27 mouse cellular contexts compared by ENCODE assay signal in genomic region chr11:26381499-26381898, GRCm38 (mm10). TPM values are rescaled to one million over a fixed set of nuclear protein-coding genes. Genes with fewer than 3 reads are reported as not detected.
DNase-seq lines count a peak whose midpoint lies in the region; ATAC-seq and TF ChIP-seq lines count a peak whose summit lies in the region.
"Had no signal": no experiment of that assay in that cellular context is flagged by ENCODE, and none has a peak within 500 bp of the region (broad histone marks: within the 10 kb centered on the region; RNA-seq: fewer than 3 reads in every experiment).

No protein-coding gene starts in this region.

- ATAC-seq in forebrain, postnatal 0 days: peak; percentile 60; the same call in 1 of the 2 replicates
- ATAC-seq in forebrain, embryonic 14.5 days: no peak
- ATAC-seq: activated CD4-positive, CD25-positive, alpha-beta regulatory T cell, adult 4 months; CD4-positive, CD25-positive, alpha-beta regulatory T cell, adult 4 months; forebrain, embryonic 15.5 days; Patski had no signal

- no peaks in the 10 kb centered on the region for H3K4me1 ChIP-seq in forebrain, postnatal 0 days (ENCODE audit: insufficient read depth)
- no peaks in the 10 kb centered on the region for H3K4me1 ChIP-seq in forebrain, embryonic 14.5 days (ENCODE audit: control insufficient read depth, insufficient read depth, low read length)
- no peaks in the 10 kb centered on the region for H3K4me1 ChIP-seq in limb, embryonic 10.5 days
- H3K4me1 ChIP-seq: embryonic facial prominence, embryonic 13.5 days; embryonic facial prominence, embryonic 15.5 days; forebrain, embryonic 12.5 days; forebrain, embryonic 15.5 days had no signal

- H3K4me2 ChIP-seq in forebrain, postnatal 0 days (ENCODE audit: low read depth): no peak overlapping the region
- H3K4me2 ChIP-seq in forebrain, embryonic 14.5 days (ENCODE audit: low read length): no peak overlapping the region
- H3K4me2 ChIP-seq: embryonic facial prominence, embryonic 13.5 days; embryonic facial prominence, embryonic 15.5 days; forebrain, embryonic 12.5 days; forebrain, embryonic 15.5 days had no signal

- no peaks in the 10 kb centered on the region for H3K9me3 ChIP-seq in forebrain, postnatal 0 days (ENCODE audit: low read length)
- H3K9me3 ChIP-seq in forebrain, embryonic 14.5 days (replicated peaks; ENCODE audit: control insufficient read depth, low read length): no peaks in the 10 kb centered on the region
- no peaks in the 10 kb centered on the region for H3K9me3 ChIP-seq in limb, embryonic 10.5 days (replicated peaks)
- H3K9me3 ChIP-seq: embryonic facial prominence, embryonic 13.5 days; embryonic facial prominence, embryonic 15.5 days; forebrain, embryonic 10.5 days; forebrain, embryonic 12.5 days; forebrain, embryonic 15.5 days; G1E had no signal

- WGBS in forebrain, postnatal 0 days: 68% methylated on average over 6 of the region's 6 CpGs
- WGBS in forebrain, embryonic 14.5 days: 80% methylated on average over 6 of the region's 6 CpGs
- WGBS in limb, embryonic 10.5 days: 51% methylated on average over 6 of the region's 6 CpGs

- no peaks in the 10 kb centered on the region for H3K27me3 ChIP-seq in forebrain, postnatal 0 days (ENCODE audit: insufficient read depth, low read length)
- H3K27me3 ChIP-seq in forebrain, embryonic 14.5 days (replicated peaks; ENCODE audit: control insufficient read depth, insufficient read depth, low read length): no peaks in the 10 kb centered on the region
- no peaks in the 10 kb centered on the region for H3K27me3 ChIP-seq in limb, embryonic 10.5 days (ENCODE audit: low read depth, poor library complexity, severe bottlenecking)
- H3K27me3 ChIP-seq: CH12.LX; embryonic facial prominence, embryonic 13.5 days; embryonic facial prominence, embryonic 15.5 days; forebrain, embryonic 12.5 days; forebrain, embryonic 15.5 days had no signal

- no peak for DNase-seq in forebrain, postnatal 0 days
- no peak for DNase-seq in forebrain, embryonic 14.5 days (ENCODE audit: low spot score)
- DNase-seq in limb, embryonic 10.5 days (ENCODE audit: low spot score): peak; percentile 42
- DNase-seq in neural tube, embryonic 10.5 days (ENCODE audit: extremely low spot score, low spot score): no peak
- DNase-seq in thymus, postnatal 10 days (ENCODE audit: low spot score in 2 of 2): no peak
- DNase-seq: adrenal gland, adult 8-10 months; adrenal gland, postnatal 14 days; adrenal gland, postnatal 36 days; B cell, adult 2 months; cerebellum, adult 11 months; cerebellum, adult 18-20 months; cerebellum, adult 8-10 months; cerebellum, adult 9-11 months; cerebellum, postnatal 14 days; cerebellum, postnatal 36 days; embryo, embryonic 11 days had no signal

- no peak overlapping the region for H3K4me3 ChIP-seq in forebrain, postnatal 0 days (ENCODE audit: low read depth, low read length)
- H3K4me3 ChIP-seq in forebrain, embryonic 14.5 days (ENCODE audit: low read depth, low read length): no peak overlapping the region
- H3K4me3 ChIP-seq in limb, embryonic 10.5 days: no peak overlapping the region
- H3K4me3 ChIP-seq: embryonic facial prominence, embryonic 13.5 days; embryonic facial prominence, embryonic 15.5 days; erythroblast, embryonic 14.5 days; forebrain, embryonic 10.5 days; forebrain, embryonic 12.5 days; forebrain, embryonic 15.5 days had no signal

- no peaks in the 10 kb centered on the region for H3K36me3 ChIP-seq in forebrain, postnatal 0 days (ENCODE audit: insufficient read depth)
- H3K36me3 ChIP-seq in forebrain, embryonic 14.5 days (ENCODE audit: control insufficient read depth, insufficient read depth, low read length): no peaks in the 10 kb centered on the region
- H3K36me3 ChIP-seq in limb, embryonic 10.5 days: no peaks in the 10 kb centered on the region
- H3K36me3 ChIP-seq: embryonic facial prominence, embryonic 13.5 days; embryonic facial prominence, embryonic 15.5 days; forebrain, embryonic 10.5 days; forebrain, embryonic 12.5 days; forebrain, embryonic 15.5 days; G1E had no signal

- no peak overlapping the region for H3K9ac ChIP-seq in forebrain, postnatal 0 days
- H3K9ac ChIP-seq in forebrain, embryonic 14.5 days (ENCODE audit: low read length): no peak overlapping the region
- H3K9ac ChIP-seq: embryonic facial prominence, embryonic 13.5 days; embryonic facial prominence, embryonic 15.5 days; forebrain, embryonic 12.5 days; forebrain, embryonic 15.5 days had no signal

- no peak for TF ChIP-seq CTCF in forebrain, postnatal 0 days (IDR thresholded peaks at IDR 0.05; ENCODE audit: low read depth)

- no peak overlapping the region for H3K27ac ChIP-seq in forebrain, postnatal 0 days (ENCODE audit: low read depth, low read length)
- no peak overlapping the region for H3K27ac ChIP-seq in forebrain, embryonic 14.5 days (ENCODE audit: low read depth, low read length)
- H3K27ac ChIP-seq in limb, embryonic 10.5 days: no peak overlapping the region
- H3K27ac ChIP-seq: embryonic facial prominence, embryonic 13.5 days; embryonic facial prominence, embryonic 15.5 days; forebrain, embryonic 10.5 days; forebrain, embryonic 12.5 days; forebrain, embryonic 15.5 days had no signal

RNA-seq across cellular contexts. Expression of gene Fancl, which starts 4.4 kb away (rescaled TPM):
- total RNA-seq in forebrain, postnatal 0 days (2014; rRNA removed): 13.6 and 14.3 TPM in 2 replicates
- polyA plus RNA-seq in forebrain, postnatal 0 days (2015; fragmentation: Nextera tagmentation; extraction: Ambion mirVana): 15.6 and 16.3 TPM in 2 replicates
- polyA plus RNA-seq in forebrain, embryonic 14.5 days (2014; fragmentation: Nextera tagmentation; extraction: Ambion mirVana): 15.8 and 16.0 TPM in 2 replicates
- 32.2 and 34.9 TPM in 2 replicates for polyA plus RNA-seq in limb, embryonic 10.5 days (2016; fragmentation: Nextera tagmentation; extraction: Ambion mirVana)
